Mouse (Mus musculus) bone marrow, adult 2 months (tissue): ENCODE results near the gene 1700056E22Rik.

Experiments used
- CTCF ChIP-seq: fragments of 200-500 bp; IDR thresholded peaks from 2 replicates; pipeline ENCODE4 v1.5.1; 2011; ENCODE audit warnings: low read length, control low read depth; ENCODE audit not compliant: control insufficient read depth, insufficient read depth
- POLR2A ChIP-seq: fragments of 200-500 bp; IDR thresholded peaks from 2 replicates; pipeline ENCODE4 v1.6.1; 2011; ENCODE audit warnings: low read depth, mild to moderate bottlenecking, control low read depth, low read length, borderline replicate concordance; ENCODE audit not compliant: control insufficient read depth

- TF ChIP-seq CTCF (no peak), POLR2A (no peak)
Observed at GRCm38 (mm10) chr1:184066460-184067287, 32.6 kb upstream of the 1700056E22Rik start.
